11 mouse cellular contexts compared by ENCODE assay signal in genomic region chr1:76373931-76374330, GRCm38 (mm10).
A peak's percentile ranks its signal among the peaks of the same experiment; 100 is the strongest.
DNase-seq lines count a peak whose midpoint lies in the region; ATAC-seq and TF ChIP-seq lines count a peak whose summit lies in the region.
"Had no signal": no experiment of that assay in that cellular context is flagged by ENCODE, and none has a peak within 500 bp of the region (broad histone marks: within the 10 kb centered on the region; RNA-seq: fewer than 3 reads in every experiment).

No protein-coding gene starts in this region.

- H3K27ac ChIP-seq in kidney, adult 2 months (ENCODE audit: insufficient read depth, low read depth, low read length): no peak overlapping the region
- H3K27ac ChIP-seq in kidney, embryonic 14.5 days (ENCODE audit: low read depth, low read length): no peak overlapping the region
- no peak overlapping the region for H3K27ac ChIP-seq in forebrain, postnatal 0 days (ENCODE audit: low read depth, low read length)
- H3K27ac ChIP-seq: forebrain, embryonic 13.5 days; hindbrain, embryonic 14.5 days; lung, embryonic 15.5 days had no signal

- WGBS in kidney, adult 2 months: 43% methylated on average over 2 of the region's 2 CpGs
- 52% methylated on average over 2 of the region's 2 CpGs for WGBS in kidney, embryonic 14.5 days
- 68% methylated on average over 2 of the region's 2 CpGs for WGBS in forebrain, postnatal 0 days

- H3K9ac ChIP-seq in kidney, embryonic 14.5 days (ENCODE audit: low read depth, low read length): no peak overlapping the region
- no peak overlapping the region for H3K9ac ChIP-seq in forebrain, postnatal 0 days
- H3K9ac ChIP-seq: forebrain, embryonic 13.5 days; hindbrain, embryonic 14.5 days; lung, embryonic 15.5 days had no signal

- no peak for ATAC-seq in kidney, embryonic 14.5 days (ENCODE audit: low FRiP score, low TSS enrichment)
- ATAC-seq in forebrain, postnatal 0 days: no peak
- ATAC-seq: forebrain, embryonic 13.5 days had no signal

- intact Hi-C loops in heart, postnatal 14 days (cut with DNase I): no loop called here

- no peaks in the 10 kb centered on the region for H3K9me3 ChIP-seq in kidney, embryonic 14.5 days (ENCODE audit: control insufficient read depth, low read length)
- no peaks in the 10 kb centered on the region for H3K9me3 ChIP-seq in forebrain, postnatal 0 days (ENCODE audit: low read length)
- H3K9me3 ChIP-seq: forebrain, embryonic 13.5 days; lung, embryonic 15.5 days had no signal

- no peak for TF ChIP-seq CTCF in kidney, adult 2 months (conservative IDR thresholded peaks at IDR 0.05; ENCODE audit: insufficient read depth, insufficient read length, low read depth, low read length)
- TF ChIP-seq CTCF in forebrain, postnatal 0 days (IDR thresholded peaks at IDR 0.05; ENCODE audit: low read depth): no peak

- H3K27me3 ChIP-seq in kidney, adult 2 months (replicated peaks; ENCODE audit: control insufficient read depth, insufficient read depth, low read length): no peaks in the 10 kb centered on the region
- no peaks in the 10 kb centered on the region for H3K27me3 ChIP-seq in kidney, embryonic 14.5 days (ENCODE audit: control insufficient read depth, insufficient read depth, low read length)
- no peaks in the 10 kb centered on the region for H3K27me3 ChIP-seq in forebrain, postnatal 0 days (ENCODE audit: insufficient read depth, low read length)
- H3K27me3 ChIP-seq: forebrain, embryonic 13.5 days; lung, embryonic 15.5 days had no signal

- H3K4me3 ChIP-seq in kidney, adult 2 months (ENCODE audit: insufficient read depth, low read depth, low read length): no peak overlapping the region
- no peak overlapping the region for H3K4me3 ChIP-seq in kidney, embryonic 14.5 days (ENCODE audit: low read length)
- no peak overlapping the region for H3K4me3 ChIP-seq in forebrain, postnatal 0 days (ENCODE audit: low read depth, low read length)
- H3K4me3 ChIP-seq: forebrain, embryonic 13.5 days; lung, embryonic 15.5 days; myocyte had no signal

- H3K4me2 ChIP-seq in kidney, embryonic 14.5 days (replicated peaks; ENCODE audit: low read depth, low read length): no peak overlapping the region
- no peak overlapping the region for H3K4me2 ChIP-seq in forebrain, postnatal 0 days (ENCODE audit: low read depth)
- H3K4me2 ChIP-seq: forebrain, embryonic 13.5 days; hindbrain, embryonic 14.5 days; lung, embryonic 15.5 days had no signal

- H3K4me1 ChIP-seq in kidney, adult 2 months (ENCODE audit: control insufficient read depth, insufficient read depth, low read length): no peaks in the 10 kb centered on the region
- no peaks in the 10 kb centered on the region for H3K4me1 ChIP-seq in kidney, embryonic 14.5 days (ENCODE audit: control insufficient read depth, insufficient read depth, low read length)
- H3K4me1 ChIP-seq in forebrain, postnatal 0 days (ENCODE audit: insufficient read depth): no peaks in the 10 kb centered on the region
- H3K4me1 ChIP-seq: forebrain, embryonic 13.5 days; lung, embryonic 15.5 days had no signal

- DNase-seq in kidney, adult 2 months: peak; percentile 86
- peak; percentile 14 for DNase-seq in brain, adult 2 months (ENCODE audit: low read depth, low spot score)
- peak; percentile 62 to 71 for DNase-seq in heart, postnatal 14 days
- peak; percentile 50 for DNase-seq in ovary, postnatal 36 days (ENCODE audit: low spot score)
- DNase-seq in layer of hippocampus, adult 9-10 months (ENCODE audit: low spot score): no peak
- DNase-seq in forebrain, postnatal 0 days: no peak

- no peaks in the 10 kb centered on the region for H3K36me3 ChIP-seq in kidney, adult 2 months (ENCODE audit: control insufficient read depth, insufficient read depth, low read length)
- H3K36me3 ChIP-seq in kidney, embryonic 14.5 days (ENCODE audit: control insufficient read depth, insufficient read depth, low read length): no peaks in the 10 kb centered on the region
- no peaks in the 10 kb centered on the region for H3K36me3 ChIP-seq in forebrain, postnatal 0 days (ENCODE audit: insufficient read depth)
- H3K36me3 ChIP-seq: lung, embryonic 15.5 days had no signal

- TF ChIP-seq POLR2A in kidney, adult 2 months (IDR thresholded peaks at IDR 0.05; ENCODE audit: low read depth, low read length): no peak

Comparison
In these comparisons a context has a peak if more than half of its experiments do, and no peak if none do; other contexts are left out.
1. DNase-seq: peak in kidney, adult 2 months (single experiment), brain, adult 2 months (single experiment), heart, postnatal 14 days (2 of 2) and ovary, postnatal 36 days (single experiment); none in layer of hippocampus, adult 9-10 months (single experiment) and forebrain, postnatal 0 days (single experiment).